In the genomic region with DNA sequence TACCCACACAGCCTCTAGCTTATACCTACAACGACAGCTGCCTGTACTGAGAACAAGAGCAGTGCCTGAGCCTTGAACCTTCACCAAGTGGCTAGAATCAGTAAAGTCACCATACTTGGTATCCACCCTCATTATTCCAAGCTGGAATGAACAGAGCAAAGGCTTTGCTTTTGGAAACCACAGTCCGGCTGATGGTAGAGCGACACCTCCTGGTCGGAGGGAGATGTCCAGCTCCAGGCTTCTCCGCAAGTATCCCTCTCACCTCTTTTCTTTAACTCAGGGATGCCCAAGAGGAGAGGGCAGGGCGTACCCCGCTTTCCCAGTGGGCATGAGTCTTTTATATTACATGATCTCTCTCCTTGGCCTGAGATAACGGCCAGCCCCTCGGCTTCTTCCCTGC, we compare ENCODE assay signal across 9 mouse cellular contexts. TPM values are rescaled to one million over a fixed set of nuclear protein-coding genes. Genes with fewer than 3 reads are reported as not detected.
DNase-seq lines count a peak whose midpoint lies in the region; ATAC-seq and TF ChIP-seq lines count a peak whose summit lies in the region.
"Had no signal": no experiment of that assay in that cellular context is flagged by ENCODE, and none has a peak within 500 bp of the region (broad histone marks: within the 10 kb centered on the region; RNA-seq: fewer than 3 reads in every experiment).

No protein-coding gene starts in this region.

- TF ChIP-seq CTCF in layer of hippocampus, adult 2 months (conservative IDR thresholded peaks at IDR 0.05), result peak; percentile 74

- ATAC-seq in CD4-positive, CD25-positive, alpha-beta regulatory T cell, adult 4 months, result no peak

- no peak overlapping the region for H3K4me3 ChIP-seq in layer of hippocampus, adult 2 months

- H3K27ac ChIP-seq in layer of hippocampus, adult 2 months, result no peak overlapping the region

- peak; percentile 26 for DNase-seq in CD4-positive, CD25-positive, alpha-beta regulatory T cell, adult 2 months (ENCODE audit: low read depth, low spot score)
- no peak for DNase-seq in layer of hippocampus, adult 2 months (ENCODE audit: low spot score in 2 of 2)
- DNase-seq in layer of hippocampus, postnatal 36 days, result no peak
- peak; percentile 77 for DNase-seq in adrenal gland, postnatal 14 days
- DNase-seq in kidney, postnatal 10 days, result peak; percentile 76
- no peak for DNase-seq in thymus, postnatal 14 days
- DNase-seq in thymus, adult 18-20 months, result no peak

RNA-seq across cellular contexts. Expression of a gene that starts 6.1 kb away (rescaled TPM):
- not detected for polyA plus RNA-seq in CD4-positive, CD25-positive, alpha-beta regulatory T cell, adult 4 months (2017; shearing (Covaris generic))
- total RNA-seq in layer of hippocampus, adult 2 months (2021), result 1 to 10 TPM; 4.1 to 5.3 TPM
- 1 to 10 TPM; 4.7 to 5.1 TPM for total RNA-seq in layer of hippocampus, postnatal 36 days (2021)
- not detected in 2 replicates for total RNA-seq in adrenal gland, postnatal 14 days (2021)

RNA-seq across cellular contexts. Expression of a gene that starts 9.3 kb away (rescaled TPM):
- polyA plus RNA-seq in CD4-positive, CD25-positive, alpha-beta regulatory T cell, adult 4 months (2017; shearing (Covaris generic)), result not detected
- total RNA-seq in layer of hippocampus, adult 2 months (2021), result under 1 TPM in 1 of 2 experiments, not detected in 1; 0.12 TPM
- total RNA-seq in layer of hippocampus, postnatal 36 days (2021), result not detected
- total RNA-seq in adrenal gland, postnatal 14 days (2021), result 0.19 and 1.5 TPM in 2 replicates

RNA-seq across cellular contexts. Expression of a gene that starts 14.0 kb away (rescaled TPM):
- not detected for polyA plus RNA-seq in CD4-positive, CD25-positive, alpha-beta regulatory T cell, adult 4 months (2017; shearing (Covaris generic))
- total RNA-seq in layer of hippocampus, adult 2 months (2021), result not detected
- not detected for total RNA-seq in layer of hippocampus, postnatal 36 days (2021)
- total RNA-seq in adrenal gland, postnatal 14 days (2021), result not detected in 2 replicates
- polyA plus RNA-seq: large intestine, adult 2 months had no signal

RNA-seq across cellular contexts. Expression of a gene that starts 14.6 kb away (rescaled TPM):
- polyA plus RNA-seq in CD4-positive, CD25-positive, alpha-beta regulatory T cell, adult 4 months (2017; shearing (Covaris generic)), result 10 to 100 TPM; 14.2 to 21.5 TPM
- 10 to 100 TPM; 33.8 to 34.6 TPM for total RNA-seq in layer of hippocampus, adult 2 months (2021)
- 10 to 100 TPM; 34.1 to 34.9 TPM for total RNA-seq in layer of hippocampus, postnatal 36 days (2021)
- 17.0 and 19.4 TPM in 2 replicates for total RNA-seq in adrenal gland, postnatal 14 days (2021)

RNA-seq across cellular contexts. Expression of a gene that starts 31.3 kb away (rescaled TPM):
- not detected for polyA plus RNA-seq in CD4-positive, CD25-positive, alpha-beta regulatory T cell, adult 4 months (2017; shearing (Covaris generic))
- total RNA-seq in layer of hippocampus, adult 2 months (2021), result not detected
- total RNA-seq in layer of hippocampus, postnatal 36 days (2021), result not detected
- total RNA-seq in adrenal gland, postnatal 14 days (2021), result not detected in 2 replicates
- polyA plus RNA-seq: large intestine, adult 2 months had no signal

Comparison
In these comparisons a context has a peak if more than half of its experiments do, and no peak if none do; other contexts are left out.
1. DNase-seq: peak in CD4-positive, CD25-positive, alpha-beta regulatory T cell, adult 2 months (single experiment), adrenal gland, postnatal 14 days (single experiment) and kidney, postnatal 10 days (single experiment); none in layer of hippocampus, adult 2 months (0 of 2), layer of hippocampus, postnatal 36 days (0 of 2), thymus, postnatal 14 days (single experiment) and thymus, adult 18-20 months (0 of 2).